Mouse (Mus musculus) G1E (cell line): ENCODE results near the gene Sycp3. TPM values are rescaled to one million over a fixed set of nuclear protein-coding genes. Genes with fewer than 3 reads are reported as not detected.

Experiments
- ATAC-seq: 2 replicates; pipeline ENCODE4 v1.8.0; 2016; ENCODE audit warnings: mild to moderate bottlenecking; ENCODE audit not compliant: insufficient number of reproducible peaks, poor library complexity, low FRiP score, severe bottlenecking; ENCODE audit errors: extremely low read depth
- DNase-seq: peaks from one replicate; pipeline ENCODE4 v3.0.0; 2012; ENCODE audit warnings: low spot score
- H3K27me3 ChIP-seq: 2 replicates; pipeline ENCODE4 v1.6.1; 2012; ENCODE audit warnings: mild to moderate bottlenecking, low read length, inconsistent platforms; ENCODE audit not compliant: insufficient read depth
- H3K36me3 ChIP-seq: replicated peaks from 2 replicates; pipeline ENCODE3; 2012; ENCODE audit warnings: mild to moderate bottlenecking, inconsistent platforms
- H3K4me1 ChIP-seq: 2 replicates; pipeline ENCODE4 v1.6.1; 2012; ENCODE audit warnings: low read depth, low read length, inconsistent platforms, mixed read lengths; ENCODE audit not compliant: insufficient read depth
- H3K4me3 ChIP-seq: 2 replicates; pipeline ENCODE4 v1.5.1; 2012; ENCODE audit warnings: low read depth, mild to moderate bottlenecking, inconsistent platforms, low read length, moderate library complexity, mixed read lengths
- H3K9me3 ChIP-seq: replicated peaks from 2 replicates; pipeline ENCODE4 v1.6.1; 2012; ENCODE audit warnings: inconsistent platforms
- CTCF ChIP-seq: IDR thresholded peaks from 2 replicates; pipeline ENCODE4 v1.5.1; 2012; ENCODE audit warnings: low read depth, low read length, inconsistent platforms, mixed read lengths
- GATA1 ChIP-seq: IDR thresholded peaks from 2 replicates; pipeline ENCODE4 v1.6.1; 2012; ENCODE audit warnings: borderline replicate concordance, low read length, inconsistent platforms, mixed read lengths
- GATA2 ChIP-seq: IDR thresholded peaks from 2 replicates; pipeline ENCODE4 v1.6.1; 2012; ENCODE audit warnings: low read depth, low read length, inconsistent platforms, borderline replicate concordance
- POLR2AphosphoS5 ChIP-seq: IDR thresholded peaks from 2 replicates; pipeline ENCODE4 v1.6.1; 2012; ENCODE audit warnings: low read depth, low read length, inconsistent platforms; ENCODE audit not compliant: insufficient replicate concordance
- TAL1 ChIP-seq: conservative IDR thresholded peaks from 2 replicates; pipeline ENCODE4 v1.6.1; 2012; ENCODE audit warnings: low read depth, low read length, inconsistent platforms, mixed read lengths
- polyA plus RNA-seq: library from polyadenylated mRNA; stranded (reverse); fragments of >175 nt; gene quantifications from 2 replicates; pipeline ENCODE4 v1.2.3, GENCODE M21; 2012
- total RNA-seq, 2 experiments: library from RNA; stranded (forward) in 1 of 2; stranded (reverse) in 1 of 2; fragments of 200-1000 nt in 1 of 2; fragments of >200 nt in 1 of 2; fragmentation: Nextera tagmentation in 1 of 2; gene quantifications; 2 replicates each; pipeline ENCODE4 v1.2.3; 2014 to 2017

Sycp3 gene
- total and polyA plus RNA-seq, 3 experiments, result 0.22 TPM; not detected in 2

GRCm38 (mm10) chr10:88426158-88426816 lies 33.1 kb upstream of the Sycp3 start:
- Histone ChIP-seq H3K36me3 (peaks cover 94% of the 10 kb centered on the region), H3K27me3 (no peaks in the 10 kb centered on the region), H3K9me3 (no peaks in the 10 kb centered on the region), H3K4me1 (peaks cover under 1% of the 10 kb centered on the region; the same call in 1 of the 2 replicates), H3K4me3 (no peak overlapping the region)
- DNase-seq, result peak; percentile 43
- TF ChIP-seq TAL1 (no peak), CTCF (peak; percentile 40; the same call in 1 of the 2 replicates)
- ATAC-seq, result peak; percentile 52

- TF ChIP-seq POLR2AphosphoS5, result no peak
- no peak for TF ChIP-seq CTCF
- no peak for TF ChIP-seq GATA1
- no peak for TF ChIP-seq GATA2
- TF ChIP-seq TAL1, result no peak
- Histone ChIP-seq H3K27me3 (no peaks in the 10 kb centered on the region), H3K4me3 (no peak overlapping the region), H3K4me1 (peaks cover 3% of the 10 kb centered on the region; the same call in 1 of the 2 replicates), H3K36me3 (peaks cover 92% of the 10 kb centered on the region), H3K9me3 (no peaks in the 10 kb centered on the region)
- DNase-seq (no peak), ATAC-seq (no peak)
These were observed 32.5 kb upstream of the Sycp3 start for GRCm38 (mm10) chr10:88426896-88427295.

GRCm38 (mm10) chr10:88427998-88428397 lies 31.4 kb upstream of the Sycp3 start:
- DNase-seq (no peak), ATAC-seq (no peak)
- no peaks in the 10 kb centered on the region for H3K27me3 ChIP-seq
- no peak for TF ChIP-seq GATA2
- no peak overlapping the region for H3K4me3 ChIP-seq
- H3K9me3 ChIP-seq, result no peaks in the 10 kb centered on the region
- peaks cover 3% of the 10 kb centered on the region; the same call in 1 of the 2 replicates for H3K4me1 ChIP-seq
- peaks cover 91% of the 10 kb centered on the region for H3K36me3 ChIP-seq

- DNase-seq (no peak), ATAC-seq (no peak)
- no peak for TF ChIP-seq GATA2
- TF ChIP-seq GATA1, result no peak
- no peak for TF ChIP-seq POLR2AphosphoS5
- no peak for TF ChIP-seq CTCF
- TF ChIP-seq TAL1, result no peak
- Histone ChIP-seq H3K4me1 (no peaks in the 10 kb centered on the region), H3K36me3 (peaks cover 81% of the 10 kb centered on the region), H3K27me3 (no peaks in the 10 kb centered on the region), H3K9me3 (no peaks in the 10 kb centered on the region), H3K4me3 (no peak overlapping the region)
These were observed 18.1 kb upstream of the Sycp3 start for GRCm38 (mm10) chr10:88441224-88441623.

GRCm38 (mm10) chr10:88451221-88451620 lies 8.1 kb upstream of the Sycp3 start:
- ATAC-seq, result no peak

GRCm38 (mm10) chr10:88451990-88452389 lies 7.4 kb upstream of the Sycp3 start:
- Histone ChIP-seq H3K4me1 (peaks cover 9% of the 10 kb centered on the region), H3K36me3 (peaks cover 8% of the 10 kb centered on the region), H3K9me3 (no peaks in the 10 kb centered on the region), H3K27me3 (peaks cover 10% of the 10 kb centered on the region), H3K4me3 (no peak overlapping the region)
- TF ChIP-seq TAL1 (no peak), GATA2 (no peak), POLR2AphosphoS5 (no peak), GATA1 (no peak), CTCF (no peak)
- DNase-seq (no peak), ATAC-seq (no peak)

More at GRCm38 (mm10) chr10:88451221-88451620, 8.1 kb upstream of the Sycp3 start:
- Histone ChIP-seq H3K9me3 (no peaks in the 10 kb centered on the region), H3K27me3 (peaks cover 5% of the 10 kb centered on the region), H3K4me3 (no peak overlapping the region), H3K4me1 (peaks cover 4% of the 10 kb centered on the region; the same call in 1 of the 2 replicates), H3K36me3 (peaks cover 16% of the 10 kb centered on the region)
- no peak for DNase-seq
- no peak for TF ChIP-seq CTCF
- TF ChIP-seq GATA2, result no peak
- no peak for TF ChIP-seq GATA1
- TF ChIP-seq POLR2AphosphoS5, result no peak
- TF ChIP-seq TAL1, result no peak
